Mouse (Mus musculus) left cerebral cortex, adult 2 months (tissue): Measurements from ENCODE around the gene Fam24a. TPM values are rescaled to one million over a fixed set of nuclear protein-coding genes. Genes with fewer than 3 reads are reported as not detected.

Experiments
- DNase-seq, 2 experiments: peaks; one replicate each; pipeline ENCODE4 v3.0.0; 2021 to 2022; ENCODE audit warnings: low spot score in 2 of 2, mixed read lengths in 1 of 2; ENCODE audit errors: extremely low spot score in 1 of 2
- H3K27ac ChIP-seq: fragments of 200-600 bp; 2 replicates; pipeline ENCODE4 v1.8.1; 2022
- H3K4me3 ChIP-seq: fragments of 200-600 bp; 2 replicates; pipeline ENCODE4 v1.8.1; 2022
- CTCF ChIP-seq: fragments of 200-600 bp; IDR thresholded peaks from 2 replicates; pipeline ENCODE4 v1.8.1; 2022; ENCODE audit warnings: antibody characterized with exemption, mild to moderate bottlenecking, moderate library complexity
- intact Hi-C: fragments of 180-260 bp; cut with DNase I; formaldehyde crosslinking; loops from one replicate; pipeline ENCODE4 v1.15.1; 2025
- long read RNA-seq, 2 experiments: library from polyadenylated mRNA; stranded (forward); transcript quantifications; one replicate each; pipeline ENCODE4 v2.0.0; 2021; ENCODE audit warnings: borderline mapping rate in 2 of 2
- total RNA-seq, 2 experiments: library from RNA; stranded (reverse); gene quantifications; 2 replicates each; pipeline ENCODE4 v1.2.3; 2021

The Fam24a gene
- total RNA-seq, result not detected
- long read RNA-seq, experiment 1, result 0 reads
- long read RNA-seq, experiment 2, result 0 reads

GRCm38 (mm10) chr7:131333564-131333963 is at the start of gene Fam24a:
Gene Fam24a (plus strand): TSS chr7:131333864.
- intact Hi-C loops, result loop anchor here (2.0 to 5.0 kb wide), 2 partner anchors 146 to 221 kb away; no protein-coding TSS in a partner anchor
- no peak for DNase-seq
- TF ChIP-seq CTCF, result no peak
- Histone ChIP-seq H3K27ac (no peak within 1 kb of the TSS), H3K4me3 (no peak within 1 kb of the TSS)

GRCm38 (mm10) chr7:131297151-131297550 is 36.5 kb upstream of the Fam24a start:
- no peak for DNase-seq
- Histone ChIP-seq H3K4me3 (no peak overlapping the region), H3K27ac (no peak overlapping the region)
- peak; percentile 30 for TF ChIP-seq CTCF
- intact Hi-C loops, result no loop called here

DNA sequence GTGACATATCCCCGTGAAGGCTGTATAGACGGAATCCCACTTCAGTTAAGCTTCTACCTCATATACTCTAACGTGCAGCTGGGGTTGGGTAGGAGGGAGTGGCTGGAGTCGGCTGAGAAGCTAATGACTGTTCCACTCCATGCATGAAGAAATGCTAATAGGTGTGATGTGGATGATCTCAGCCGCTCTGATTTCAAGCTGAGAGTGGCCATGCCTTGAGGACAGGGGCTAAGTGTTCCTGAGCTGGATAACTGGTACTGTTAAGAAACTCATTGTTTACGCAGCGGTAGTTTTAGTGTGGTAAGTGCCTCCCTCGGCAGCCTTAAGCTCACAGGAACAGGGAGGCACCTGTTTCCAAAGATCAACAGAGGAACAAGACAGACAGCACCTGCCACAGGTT is 30.3 kb upstream of the Fam24a start:
- TF ChIP-seq CTCF, result no peak
- no peak for DNase-seq
- H3K4me3 ChIP-seq, result no peak overlapping the region
- intact Hi-C loops, result no loop called here
- no peak overlapping the region for H3K27ac ChIP-seq

- Histone ChIP-seq H3K4me3 (no peak overlapping the region), H3K27ac (no peak overlapping the region)
- TF ChIP-seq CTCF, result no peak
- intact Hi-C loops, result no loop called here
- no peak for DNase-seq
Observed at GRCm38 (mm10) chr7:131306733-131307132, 26.9 kb upstream of the Fam24a start.

GRCm38 (mm10) chr7:131314493-131314892 is 19.2 kb upstream of the Fam24a start:
- Histone ChIP-seq H3K27ac (no peak overlapping the region), H3K4me3 (no peak overlapping the region)
- TF ChIP-seq CTCF, result no peak
- intact Hi-C loops, result no loop called here
- no peak for DNase-seq

DNA sequence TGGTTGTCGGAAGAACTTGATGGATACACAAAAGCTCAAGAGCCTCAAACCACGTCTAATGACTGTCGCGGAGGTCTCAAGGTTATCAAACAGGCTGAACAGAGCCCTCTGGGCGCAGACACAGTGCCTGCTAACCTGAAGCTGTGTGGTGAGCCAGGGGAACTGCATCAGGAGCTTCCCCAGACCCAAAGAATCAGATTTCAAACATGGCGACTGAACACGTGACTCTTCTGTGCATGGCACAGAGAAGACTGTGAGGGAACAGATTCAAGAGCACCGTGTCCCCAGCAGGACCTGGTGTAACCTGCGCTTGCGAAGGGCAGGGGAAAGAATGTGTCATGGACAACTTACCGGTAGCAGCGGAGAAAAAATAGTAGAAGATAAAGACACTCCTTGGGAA is 16.1 kb upstream of the Fam24a start:
- DNase-seq, result no peak
- Histone ChIP-seq H3K27ac (no peak overlapping the region), H3K4me3 (no peak overlapping the region)
- intact Hi-C loops, result no loop called here
- TF ChIP-seq CTCF, result no peak

DNA sequence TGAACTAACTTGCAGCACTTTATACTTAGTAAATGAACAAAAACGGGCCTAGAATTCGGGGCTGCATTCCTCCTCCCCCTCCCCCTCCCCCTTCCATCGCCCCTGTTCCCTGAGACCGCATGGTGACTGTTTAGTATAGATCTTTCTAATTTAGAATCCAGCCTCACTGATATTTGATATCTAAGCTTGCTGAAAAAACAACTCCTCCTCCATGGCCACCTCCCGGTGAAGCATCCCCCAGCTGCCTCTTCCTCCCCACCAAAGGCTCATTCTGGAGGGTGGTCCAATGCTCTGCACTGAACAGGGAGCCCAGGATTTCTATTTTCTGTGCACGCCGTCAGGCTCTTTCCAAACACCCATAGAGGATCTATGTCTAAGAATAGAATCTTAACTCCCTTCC is 15.3 kb upstream of the Fam24a start:
- intact Hi-C loops, result no loop called here
- no peak for DNase-seq

GRCm38 (mm10) chr7:131322192-131322591 is 11.5 kb upstream of the Fam24a start, which contains the start of gene Cuzd1:
Gene Cuzd1 (minus strand): TSS chr7:131322292.
- no peak within 1 kb of the TSS for H3K4me3 ChIP-seq
- no peak for DNase-seq
- no peak for TF ChIP-seq CTCF
- intact Hi-C loops, result no loop called here
- no peak within 1 kb of the TSS for H3K27ac ChIP-seq

More for the DNA sequence above, 15.3 kb upstream of the Fam24a start:
- TF ChIP-seq CTCF, result no peak
- Histone ChIP-seq H3K27ac (no peak overlapping the region), H3K4me3 (no peak overlapping the region)

DNA sequence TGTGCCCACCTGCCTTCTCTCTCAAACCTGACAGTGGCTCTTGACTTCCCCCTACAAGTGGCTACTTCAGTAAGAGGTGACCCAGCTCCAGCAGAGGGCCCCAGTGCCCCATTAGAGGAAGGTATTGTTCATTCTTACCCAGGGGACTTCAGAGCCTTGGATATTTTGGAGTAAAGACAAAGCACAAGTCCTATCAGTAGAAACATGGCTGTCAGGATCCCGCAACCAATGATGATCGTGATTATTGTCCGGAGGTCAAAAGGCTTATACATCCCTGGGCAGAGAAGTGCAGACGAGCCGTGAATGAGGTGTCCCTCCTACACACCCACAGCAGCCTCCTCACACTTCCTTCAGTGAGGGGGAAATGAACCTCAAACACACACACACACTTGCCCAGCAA is 6.6 kb upstream of the Fam24a start:
- H3K27ac ChIP-seq, result no peak overlapping the region
- H3K4me3 ChIP-seq, result no peak overlapping the region
- DNase-seq, result no peak
- intact Hi-C loops, result no loop called here
- no peak for TF ChIP-seq CTCF

DNA sequence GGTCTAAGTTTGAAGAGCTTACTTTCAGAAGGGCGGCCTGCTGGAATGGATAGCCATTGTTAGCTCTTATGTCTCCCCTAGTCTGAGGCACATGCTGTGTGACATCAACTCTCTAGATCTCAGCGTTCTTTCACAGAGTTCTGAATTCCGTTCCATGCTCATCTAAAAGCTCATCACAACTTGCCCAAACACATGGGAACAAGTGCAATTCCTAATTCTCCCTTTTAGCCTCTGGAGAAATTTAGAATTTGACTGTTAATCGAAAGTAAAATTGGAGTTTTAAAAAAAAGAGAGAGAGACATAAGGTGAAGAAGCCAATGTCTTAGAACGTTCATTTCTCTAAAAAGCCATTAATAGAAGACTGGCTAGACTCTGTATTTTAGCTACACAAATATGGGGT is 4.2 kb upstream of the Fam24a start, which contains the start of gene Fam24b:
Gene Fam24b (minus strand): TSS at position 101 of the 400 bp plus-strand sequence.
- TF ChIP-seq CTCF, result no peak
- DNase-seq, result no peak
- Histone ChIP-seq H3K4me3 (no peak within 1 kb of the TSS), H3K27ac (no peak within 1 kb of the TSS)
- intact Hi-C loops, result no loop called here

GRCm38 (mm10) chr7:131331688-131332087 is 2.0 kb upstream of the Fam24a start:
- DNase-seq, result no peak
- no peak for TF ChIP-seq CTCF
- Histone ChIP-seq H3K4me3 (no peak overlapping the region), H3K27ac (no peak overlapping the region)
- intact Hi-C loops, result loop anchor here (2.0 to 5.0 kb wide), 2 partner anchors 144 to 219 kb away; no protein-coding TSS in a partner anchor

GRCm38 (mm10) chr7:131337502-131338068 is 3.9 kb downstream of the Fam24a start:
- DNase-seq, result no peak
- intact Hi-C loops, result no loop called here
- Histone ChIP-seq H3K27ac (no peak overlapping the region), H3K4me3 (no peak overlapping the region)
- TF ChIP-seq CTCF, result no peak
